Mouse (Mus musculus): Measurements from ENCODE around the gene Pon3. TPM values are rescaled to one million over a fixed set of nuclear protein-coding genes. Genes with fewer than 3 reads are reported as not detected.

The Pon3 gene
- polyA plus RNA-seq, 1 experiment: 1.8 TPM

- no peak overlapping the region for H3K4me3 ChIP-seq (ENCODE audit: low read depth, low read length)
Observed at GRCm38 (mm10) chr6:5264793-5265192, 8.7 kb upstream of the Pon3 start.

DNA sequence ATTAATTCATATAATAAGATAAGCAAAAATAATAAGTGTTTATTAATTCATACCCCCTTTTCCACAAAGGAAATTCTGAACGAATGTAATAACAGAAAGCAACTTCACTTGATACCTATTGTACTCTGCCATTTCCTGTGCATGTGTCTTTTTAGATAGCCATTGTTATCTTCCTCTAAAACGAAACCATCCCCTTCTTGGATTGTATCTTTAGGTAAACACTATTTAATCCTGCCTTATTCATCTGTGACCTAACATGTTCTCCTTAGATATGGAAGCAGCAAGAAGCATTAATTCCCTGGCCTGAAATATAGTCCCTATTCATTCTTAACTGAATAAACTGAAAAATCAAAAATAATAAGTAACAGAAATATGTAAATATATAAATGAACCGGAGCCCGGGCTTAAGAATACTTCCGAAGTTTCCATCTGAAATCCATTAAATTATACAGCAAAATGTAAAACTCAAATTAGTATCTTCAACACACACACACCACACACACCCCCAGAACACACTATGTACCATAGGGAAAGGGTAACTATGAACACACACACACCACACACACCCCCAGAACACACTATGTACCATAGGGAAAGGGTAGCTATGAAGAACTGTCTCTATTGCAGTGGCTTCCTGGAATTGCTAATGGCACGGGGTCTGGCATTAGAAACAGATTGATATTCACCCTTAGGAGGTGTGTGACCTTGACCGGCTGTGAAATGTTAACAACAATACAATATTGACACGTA, 7.3 kb upstream of the Pon3 start:
- H3K4me1 ChIP-seq (ENCODE audit: control insufficient read depth, insufficient read depth, low read length): no peaks in the 10 kb centered on the region
- H3K9me3 ChIP-seq (replicated peaks; ENCODE audit: control insufficient read depth, insufficient read depth, low read length, poor library complexity, severe bottlenecking): no peaks in the 10 kb centered on the region
- no peak for TF ChIP-seq POLR2A (IDR thresholded peaks at IDR 0.05; ENCODE audit: insufficient read depth, low read length)
- no peak for TF ChIP-seq CTCF (IDR thresholded peaks at IDR 0.05; ENCODE audit: low read depth, low read length)
- no peak for TF ChIP-seq EP300 (IDR thresholded peaks at IDR 0.05; ENCODE audit: insufficient read depth, low read depth, low read length)
- no peaks in the 10 kb centered on the region for H3K36me3 ChIP-seq (ENCODE audit: control insufficient read depth, insufficient read depth, low read length, poor library complexity, severe bottlenecking)
- H3K9ac ChIP-seq (ENCODE audit: low read depth, poor library complexity, severe bottlenecking): no peak overlapping the region
- H3K4me3 ChIP-seq (ENCODE audit: low read depth, low read length): no peak overlapping the region
- no peaks in the 10 kb centered on the region for H3K27me3 ChIP-seq (ENCODE audit: control insufficient read depth, insufficient read depth, low read length, poor library complexity, severe bottlenecking)
- H3K27ac ChIP-seq (ENCODE audit: insufficient read depth, low read length): no peak overlapping the region

More at GRCm38 (mm10) chr6:5264793-5265192, 8.7 kb upstream of the Pon3 start:
- Histone ChIP-seq H3K4me1 (ENCODE audit: control insufficient read depth, insufficient read depth, low read length) (no peaks in the 10 kb centered on the region), H3K36me3 (ENCODE audit: control insufficient read depth, insufficient read depth, low read length, poor library complexity, severe bottlenecking) (no peaks in the 10 kb centered on the region), H3K9me3 (replicated peaks; ENCODE audit: control insufficient read depth, insufficient read depth, low read length, poor library complexity, severe bottlenecking) (no peaks in the 10 kb centered on the region), H3K27me3 (ENCODE audit: control insufficient read depth, insufficient read depth, low read length, poor library complexity, severe bottlenecking) (no peaks in the 10 kb centered on the region), H3K9ac (ENCODE audit: low read depth, poor library complexity, severe bottlenecking) (no peak overlapping the region), H3K27ac (ENCODE audit: insufficient read depth, low read length) (no peak overlapping the region)
- no peak for TF ChIP-seq CTCF (IDR thresholded peaks at IDR 0.05; ENCODE audit: low read depth, low read length)
- no peak for TF ChIP-seq EP300 (IDR thresholded peaks at IDR 0.05; ENCODE audit: insufficient read depth, low read depth, low read length)
- TF ChIP-seq POLR2A (IDR thresholded peaks at IDR 0.05; ENCODE audit: insufficient read depth, low read length): no peak

DNA sequence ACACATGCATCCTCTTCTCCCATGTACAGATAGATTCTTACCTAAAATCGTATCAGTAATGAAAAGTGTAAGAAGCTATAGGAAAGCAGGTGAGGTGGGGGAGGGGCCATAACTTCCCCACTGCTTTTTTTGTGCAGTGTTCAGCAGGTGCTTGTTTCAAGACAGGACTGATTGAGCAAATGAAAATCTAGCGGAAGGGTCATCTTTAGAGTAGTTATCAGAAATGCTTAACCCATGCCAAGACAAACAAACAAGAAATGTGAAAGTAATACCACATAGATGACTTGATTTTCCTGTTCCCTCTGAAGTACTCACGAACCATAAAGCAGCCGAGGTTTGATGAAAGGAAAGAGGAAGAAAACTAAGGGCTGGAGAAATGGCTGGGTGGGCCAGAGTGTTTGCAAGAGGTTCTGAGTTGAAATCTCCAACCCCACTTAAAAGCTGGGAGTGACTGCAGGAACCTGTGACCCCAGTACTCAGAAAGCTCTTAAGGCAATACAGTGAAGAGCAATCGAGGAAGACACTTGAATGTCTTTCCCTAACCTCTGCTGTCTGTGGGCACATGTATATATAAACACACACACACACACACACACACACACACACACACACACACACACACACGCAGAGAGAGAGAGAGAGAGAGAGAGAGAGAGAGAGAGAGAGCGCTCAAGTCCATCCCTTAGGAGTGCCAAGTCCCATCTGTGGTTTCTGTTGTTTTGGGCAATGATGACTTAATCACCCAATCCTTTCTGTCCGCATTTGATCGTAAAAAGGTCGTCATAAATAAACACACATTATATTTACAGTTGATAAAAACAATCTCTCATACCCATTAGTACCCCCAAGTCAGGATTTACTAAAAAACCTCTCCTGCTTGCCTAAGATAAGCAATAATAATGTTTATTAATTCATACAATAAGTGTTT, 6.5 kb upstream of the Pon3 start:
- H3K9ac ChIP-seq (ENCODE audit: low read depth, poor library complexity, severe bottlenecking): no peak overlapping the region
- H3K4me1 ChIP-seq (ENCODE audit: control insufficient read depth, insufficient read depth, low read length): no peaks in the 10 kb centered on the region
- TF ChIP-seq EP300 (IDR thresholded peaks at IDR 0.05; ENCODE audit: insufficient read depth, low read depth, low read length): no peak
- TF ChIP-seq CTCF (IDR thresholded peaks at IDR 0.05; ENCODE audit: low read depth, low read length): no peak
- no peak for TF ChIP-seq POLR2A (IDR thresholded peaks at IDR 0.05; ENCODE audit: insufficient read depth, low read length)
- H3K27ac ChIP-seq (ENCODE audit: insufficient read depth, low read length): no peak overlapping the region
- H3K36me3 ChIP-seq (ENCODE audit: control insufficient read depth, insufficient read depth, low read length, poor library complexity, severe bottlenecking): no peaks in the 10 kb centered on the region
- H3K4me3 ChIP-seq (ENCODE audit: low read depth, low read length): no peak overlapping the region
- H3K27me3 ChIP-seq (ENCODE audit: control insufficient read depth, insufficient read depth, low read length, poor library complexity, severe bottlenecking): no peaks in the 10 kb centered on the region
- H3K9me3 ChIP-seq (replicated peaks; ENCODE audit: control insufficient read depth, insufficient read depth, low read length, poor library complexity, severe bottlenecking): no peaks in the 10 kb centered on the region

DNA sequence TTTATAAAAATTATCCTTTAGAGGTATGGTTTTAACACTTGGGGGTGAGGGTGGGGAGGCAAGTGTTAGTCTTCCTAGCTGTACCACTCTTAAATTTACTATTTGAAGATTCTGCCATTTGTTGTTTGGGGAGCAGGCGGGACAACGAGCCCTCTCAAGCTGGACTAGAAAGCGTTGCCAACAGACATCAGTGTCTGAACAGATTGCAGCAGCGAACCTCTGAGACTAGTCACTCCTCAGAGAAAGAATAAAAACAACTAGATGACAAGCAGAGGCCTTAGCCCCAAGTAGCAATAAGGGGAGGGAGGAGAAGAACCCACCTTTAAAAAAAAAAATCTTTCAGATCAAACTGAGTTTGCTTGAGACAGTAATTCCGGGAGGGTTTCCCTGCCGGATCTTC, 795 bp downstream of the Pon3 start:
- Histone ChIP-seq H3K9me3 (replicated peaks; ENCODE audit: control insufficient read depth, insufficient read depth, low read length, poor library complexity, severe bottlenecking) (no peaks in the 10 kb centered on the region), H3K4me1 (ENCODE audit: control insufficient read depth, insufficient read depth, low read length) (no peaks in the 10 kb centered on the region), H3K27ac (ENCODE audit: insufficient read depth, low read length) (no peak overlapping the region), H3K27me3 (ENCODE audit: control insufficient read depth, insufficient read depth, low read length, poor library complexity, severe bottlenecking) (no peaks in the 10 kb centered on the region), H3K4me3 (ENCODE audit: low read depth, low read length) (no peak overlapping the region), H3K9ac (ENCODE audit: low read depth, poor library complexity, severe bottlenecking) (no peak overlapping the region), H3K36me3 (ENCODE audit: control insufficient read depth, insufficient read depth, low read length, poor library complexity, severe bottlenecking) (no peaks in the 10 kb centered on the region)
- TF ChIP-seq EP300 (IDR thresholded peaks at IDR 0.05; ENCODE audit: insufficient read depth, low read depth, low read length) (no peak), CTCF (IDR thresholded peaks at IDR 0.05; ENCODE audit: low read depth, low read length) (no peak), POLR2A (IDR thresholded peaks at IDR 0.05; ENCODE audit: insufficient read depth, low read length) (no peak)

- Histone ChIP-seq H3K27me3 (ENCODE audit: control insufficient read depth, insufficient read depth, low read length, poor library complexity, severe bottlenecking) (no peaks in the 10 kb centered on the region), H3K4me3 (ENCODE audit: low read depth, low read length) (no peak overlapping the region), H3K9ac (ENCODE audit: low read depth, poor library complexity, severe bottlenecking) (no peak overlapping the region), H3K9me3 (replicated peaks; ENCODE audit: control insufficient read depth, insufficient read depth, low read length, poor library complexity, severe bottlenecking) (no peaks in the 10 kb centered on the region), H3K27ac (ENCODE audit: insufficient read depth, low read length) (no peak overlapping the region), H3K36me3 (ENCODE audit: control insufficient read depth, insufficient read depth, low read length, poor library complexity, severe bottlenecking) (no peaks in the 10 kb centered on the region), H3K4me1 (ENCODE audit: control insufficient read depth, insufficient read depth, low read length) (no peaks in the 10 kb centered on the region)
- TF ChIP-seq CTCF (IDR thresholded peaks at IDR 0.05; ENCODE audit: low read depth, low read length) (no peak), EP300 (IDR thresholded peaks at IDR 0.05; ENCODE audit: insufficient read depth, low read depth, low read length) (no peak), POLR2A (IDR thresholded peaks at IDR 0.05; ENCODE audit: insufficient read depth, low read length) (no peak)
Observed at GRCm38 (mm10) chr6:5254869-5255268, 1.2 kb downstream of the Pon3 start.
